Mouse (Mus musculus): ENCODE measurements around the gene Vwa3b.

DNA sequence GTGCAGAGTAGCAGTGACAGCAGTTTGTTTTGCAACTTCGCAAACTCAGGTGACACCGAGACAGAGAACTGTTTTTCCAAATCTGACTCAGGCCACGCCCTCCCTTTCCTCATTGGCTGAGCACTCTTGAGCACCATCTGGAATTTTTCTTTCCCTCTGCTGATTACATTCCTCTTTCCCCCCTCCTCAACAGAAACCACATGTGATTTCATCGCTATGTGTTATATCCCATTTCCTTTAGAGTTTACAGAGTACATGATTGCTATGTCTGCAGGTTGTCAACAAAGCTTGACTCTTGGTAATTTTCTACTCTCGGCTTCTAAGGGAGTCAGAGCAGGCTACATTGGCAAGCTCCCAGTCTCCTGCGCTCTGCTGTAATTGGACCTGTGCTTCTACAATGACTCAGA, 204.9 kb downstream of the Vwa3b start:
- TF ChIP-seq CTCF (IDR thresholded peaks at IDR 0.05; ENCODE audit: control insufficient read depth, insufficient read depth, low read length): no peak
- no peak for TF ChIP-seq POLR2A (IDR thresholded peaks at IDR 0.05; ENCODE audit: borderline replicate concordance, control insufficient read depth, low read depth, low read length)

All from bone marrow, adult 2 months (tissue).